Mouse (Mus musculus): Measurements from ENCODE around the gene Fndc3b.

DNA sequence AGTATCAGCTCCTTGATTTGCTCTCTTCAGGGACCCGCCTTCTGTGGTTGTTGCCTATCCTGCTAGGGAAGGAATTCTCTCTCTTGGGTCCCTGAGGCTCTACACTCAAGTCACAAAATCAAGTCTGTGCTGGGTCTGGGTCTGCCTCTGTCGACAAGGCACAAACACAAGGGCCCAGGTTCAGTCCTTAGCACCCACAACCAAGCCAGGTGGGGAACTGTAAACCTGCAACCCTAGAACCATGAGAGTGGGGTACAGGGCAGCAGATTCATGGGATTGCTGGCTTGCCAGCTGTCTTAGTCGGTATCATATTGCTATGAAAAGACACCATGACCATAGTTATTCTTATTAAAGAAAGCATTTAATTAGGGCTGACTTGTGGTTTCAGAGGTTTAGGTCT is 121.8 kb downstream of the Fndc3b start:
- TF ChIP-seq TAL1 (IDR thresholded peaks at IDR 0.05; ENCODE audit: low read length) (no peak), GATA1 (IDR thresholded peaks at IDR 0.05; ENCODE audit: low read length) (no peak)
